Mouse (Mus musculus) erythroblast, embryonic 14.5 days (primary cell): ENCODE results near the gene Adgrl1.

Experiments
- GATA1 ChIP-seq: IDR thresholded peaks from 2 replicates; pipeline ENCODE4 v1.6.1; 2012; ENCODE audit warnings: low read length, inconsistent platforms, mixed read lengths
- TAL1 ChIP-seq: IDR thresholded peaks from 3 replicates; pipeline ENCODE4 v1.6.1; 2012; ENCODE audit warnings: low read length, inconsistent platforms, mixed read lengths

GRCm38 (mm10) chr8:83852329-83852728 lies 47.6 kb upstream of the Adgrl1 start:
- TF ChIP-seq GATA1 (no peak), TAL1 (no peak)
